Mouse (Mus musculus): Measurements from ENCODE around the gene Matk. TPM values are rescaled to one million over a fixed set of nuclear protein-coding genes. Genes with fewer than 3 reads are reported as not detected.

Gene Matk
- polyA plus RNA-seq (2015; fragmentation: Nextera tagmentation; extraction: Ambion mirVana): 1.5 and 1.8 TPM in 2 replicates

GRCm38 (mm10) chr10:81252424-81253419 is at the start of gene Matk:
Matk (plus strand) TSS chr10:81252935.

GRCm38 (mm10) chr10:81230438-81231332 is 22.1 kb upstream of the Matk start, which contains the start of gene Atcay:
Atcay (minus strand) TSS chr10:81230833.

GRCm38 (mm10) chr10:81232580-81233225 is 20.0 kb upstream of the Matk start, which contains the start of gene Zfr2:
Zfr2 (plus strand) TSS chr10:81233155.

GRCm38 (mm10) chr10:81266211-81267105 is 13.7 kb downstream of the Matk start, which contains the start of the genes Mrpl54 and Apba3:
Mrpl54 (minus strand) TSS chr10:81266934.
Apba3 (plus strand) TSS chr10:81266960.

GRCm38 (mm10) chr10:81291511-81292104 is 38.9 kb downstream of the Matk start, which contains the start of gene Tjp3:
Tjp3 (minus strand) TSS chr10:81291581.

GRCm38 (mm10) chr10:81292554-81293333 is 40.0 kb downstream of the Matk start, which contains the start of gene Pip5k1c:
Pip5k1c (plus strand) TSS chr10:81292963.

Small RNA genes within 50 kb of the gene (microRNA-seq; reads per million reads assigned to microRNA genes)
- 7.0 reads per million, percentile 10 among the genes with 10 or more reads in this experiment for gene Mir3057 (ENCODE audit: borderline replicate concordance, insufficient number of aligned reads)

Other genes with a start within 250 kb of the Matk start
- 2.3 and 3.8 TPM in 2 replicates for gene Gng7, start 238.0 kb upstream of the Matk start, polyA plus RNA-seq (2015; fragmentation: Nextera tagmentation; extraction: Ambion mirVana)
- 1.9 and 4.9 TPM in 2 replicates for gene Diras1, start 227.3 kb upstream of the Matk start, polyA plus RNA-seq (2015; fragmentation: Nextera tagmentation; extraction: Ambion mirVana)
- gene Slc39a3, start 215.5 kb upstream of the Matk start, polyA plus RNA-seq (2015; fragmentation: Nextera tagmentation; extraction: Ambion mirVana): 18.7 and 24.7 TPM in 2 replicates
- 110 and 143 TPM in 2 replicates for gene Sgta, start 192.8 kb upstream of the Matk start, polyA plus RNA-seq (2015; fragmentation: Nextera tagmentation; extraction: Ambion mirVana)
- gene Thop1, start 182.9 kb upstream of the Matk start, polyA plus RNA-seq (2015; fragmentation: Nextera tagmentation; extraction: Ambion mirVana): 22.1 and 33.3 TPM in 2 replicates
- gene Creb3l3, start 154.1 kb upstream of the Matk start, polyA plus RNA-seq (2015; fragmentation: Nextera tagmentation; extraction: Ambion mirVana): 6.4 and 8.8 TPM in 2 replicates
- gene Map2k2, start 147.0 kb upstream of the Matk start, polyA plus RNA-seq (2015; fragmentation: Nextera tagmentation; extraction: Ambion mirVana): 101 and 150 TPM in 2 replicates
- gene Zbtb7a, start 117.7 kb upstream of the Matk start, polyA plus RNA-seq (2015; fragmentation: Nextera tagmentation; extraction: Ambion mirVana): 38.3 and 48.5 TPM in 2 replicates
- gene Pias4, start 85.0 kb upstream of the Matk start, polyA plus RNA-seq (2015; fragmentation: Nextera tagmentation; extraction: Ambion mirVana): 15.5 and 24.7 TPM in 2 replicates
- 323 and 361 TPM in 2 replicates for gene Eef2, start 76.3 kb upstream of the Matk start, polyA plus RNA-seq (2015; fragmentation: Nextera tagmentation; extraction: Ambion mirVana)
- 45.5 and 58.7 TPM in 2 replicates for gene Dapk3, start 69.9 kb upstream of the Matk start, polyA plus RNA-seq (2015; fragmentation: Nextera tagmentation; extraction: Ambion mirVana)
- 0.16 TPM in 1 of 2 replicates, not detected in the other for gene 4930442H23Rik, start 69.1 kb upstream of the Matk start, polyA plus RNA-seq (2015; fragmentation: Nextera tagmentation; extraction: Ambion mirVana)
- 0.13 TPM in 1 of 2 replicates, not detected in the other for gene Nmrk2, start 50.9 kb upstream of the Matk start, polyA plus RNA-seq (2015; fragmentation: Nextera tagmentation; extraction: Ambion mirVana)
- 2.4 and 8.1 TPM in 2 replicates for gene Atcay, start 22.1 kb upstream of the Matk start, polyA plus RNA-seq (2015; fragmentation: Nextera tagmentation; extraction: Ambion mirVana)
- gene Zfr2, start 19.8 kb upstream of the Matk start, polyA plus RNA-seq (2015; fragmentation: Nextera tagmentation; extraction: Ambion mirVana): 5.5 and 7.2 TPM in 2 replicates
- gene Mrpl54, start 14.0 kb downstream of the Matk start, polyA plus RNA-seq (2015; fragmentation: Nextera tagmentation; extraction: Ambion mirVana): 257 and 299 TPM in 2 replicates
- 29.0 and 34.3 TPM in 2 replicates for gene Apba3, start 14.0 kb downstream of the Matk start, polyA plus RNA-seq (2015; fragmentation: Nextera tagmentation; extraction: Ambion mirVana)
- gene Tjp3, start 38.6 kb downstream of the Matk start, polyA plus RNA-seq (2015; fragmentation: Nextera tagmentation; extraction: Ambion mirVana): 0.76 and 1.2 TPM in 2 replicates
- 29.5 and 37.8 TPM in 2 replicates for gene Pip5k1c, start 40.0 kb downstream of the Matk start, polyA plus RNA-seq (2015; fragmentation: Nextera tagmentation; extraction: Ambion mirVana)
- 17.8 and 25.6 TPM in 2 replicates for gene Cactin, start 68.2 kb downstream of the Matk start, polyA plus RNA-seq (2015; fragmentation: Nextera tagmentation; extraction: Ambion mirVana)
- gene Tbxa2r, start 75.8 kb downstream of the Matk start, polyA plus RNA-seq (2015; fragmentation: Nextera tagmentation; extraction: Ambion mirVana): 28.4 and 31.0 TPM in 2 replicates
- 0.11 and 0.12 TPM in 2 replicates for gene Gipc3, start 90.3 kb downstream of the Matk start, polyA plus RNA-seq (2015; fragmentation: Nextera tagmentation; extraction: Ambion mirVana)
- 59.6 and 78.9 TPM in 2 replicates for gene Hmg20b, start 97.5 kb downstream of the Matk start, polyA plus RNA-seq (2015; fragmentation: Nextera tagmentation; extraction: Ambion mirVana)
- gene Mfsd12, start 104.6 kb downstream of the Matk start, polyA plus RNA-seq (2015; fragmentation: Nextera tagmentation; extraction: Ambion mirVana): 8.9 and 10.3 TPM in 2 replicates
- gene 4930404N11Rik, start 112.9 kb downstream of the Matk start, polyA plus RNA-seq (2015; fragmentation: Nextera tagmentation; extraction: Ambion mirVana): 0.95 and 2.1 TPM in 2 replicates
- gene Fzr1, start 125.6 kb downstream of the Matk start, polyA plus RNA-seq (2015; fragmentation: Nextera tagmentation; extraction: Ambion mirVana): 42.1 and 63.2 TPM in 2 replicates
- gene Dohh, start 131.5 kb downstream of the Matk start, polyA plus RNA-seq (2015; fragmentation: Nextera tagmentation; extraction: Ambion mirVana): 62.7 and 76.5 TPM in 2 replicates
- gene Gm48551, start 131.5 kb downstream of the Matk start, polyA plus RNA-seq (2015; fragmentation: Nextera tagmentation; extraction: Ambion mirVana): 1.4 and 3.0 TPM in 2 replicates
- 0.77 and 1.2 TPM in 2 replicates for gene Gm48552, start 136.1 kb downstream of the Matk start, polyA plus RNA-seq (2015; fragmentation: Nextera tagmentation; extraction: Ambion mirVana)
- gene Smim24, start 140.1 kb downstream of the Matk start, polyA plus RNA-seq (2015; fragmentation: Nextera tagmentation; extraction: Ambion mirVana): 3.3 and 8.2 TPM in 2 replicates
- 65.6 and 73.8 TPM in 2 replicates for gene Nfic, start 202.7 kb downstream of the Matk start, polyA plus RNA-seq (2015; fragmentation: Nextera tagmentation; extraction: Ambion mirVana)
- gene Celf5, start 229.8 kb downstream of the Matk start, polyA plus RNA-seq (2015; fragmentation: Nextera tagmentation; extraction: Ambion mirVana): 1.6 and 6.1 TPM in 2 replicates
- 42.4 and 49.4 TPM in 2 replicates for gene Ncln, start 243.5 kb downstream of the Matk start, polyA plus RNA-seq (2015; fragmentation: Nextera tagmentation; extraction: Ambion mirVana)
- gene S1pr4, start 247.2 kb downstream of the Matk start, polyA plus RNA-seq (2015; fragmentation: Nextera tagmentation; extraction: Ambion mirVana): 1.2 and 1.8 TPM in 2 replicates

All from adrenal gland, postnatal 0 days (tissue).